Mouse (Mus musculus) layer of hippocampus, adult 9-11 months (tissue): ENCODE data around the gene Rbpms2.
"Not testable (repeated sequence)": the region's sequence is repeated elsewhere in the genome, so short reads cannot be mapped to it uniquely, and the experiment has no call there.

ENCODE experiments used
- DNase-seq: peaks from one replicate; pipeline ENCODE4 v3.0.0; 2022

The Rbpms2 gene

DNA sequence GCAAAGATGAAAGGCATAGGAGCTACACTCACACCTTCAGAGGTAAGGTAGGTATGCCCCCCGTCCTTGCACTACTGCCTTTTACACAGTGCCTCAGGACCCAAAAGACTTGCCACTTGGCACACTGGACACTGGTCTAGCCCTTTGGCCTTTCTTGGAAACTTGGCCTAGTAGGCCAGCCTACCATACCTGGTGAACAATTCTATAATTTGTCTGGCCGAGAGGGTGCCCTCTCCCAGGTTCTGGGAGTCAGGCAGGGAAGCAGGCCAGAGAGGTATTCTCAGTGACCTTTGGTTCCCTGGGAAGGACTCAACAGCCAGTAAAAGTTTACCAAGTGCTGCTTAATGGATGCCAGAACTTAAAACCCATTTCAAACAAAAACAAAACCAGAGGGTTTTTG, 7.8 kb upstream of the Rbpms2 start:
- DNase-seq = no peak

DNA sequence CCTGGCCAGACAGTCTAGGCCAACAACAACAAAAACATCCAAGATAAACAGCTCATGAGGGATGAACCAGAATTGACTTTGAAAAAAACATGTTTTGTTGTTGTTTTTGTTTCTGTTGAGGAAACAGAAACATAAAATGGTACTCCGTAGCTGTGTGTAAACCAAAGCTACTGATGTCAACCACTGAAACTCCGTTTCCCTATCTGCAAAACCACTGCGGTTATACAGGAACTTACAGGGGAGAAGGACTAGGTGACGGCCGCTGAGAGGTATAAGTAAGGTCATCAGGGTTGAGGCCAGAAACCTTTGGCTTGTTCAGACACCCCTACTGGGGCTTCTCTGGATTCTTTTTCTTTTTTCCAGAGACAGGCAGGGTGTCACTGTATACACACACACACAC, 6.6 kb upstream of the Rbpms2 start:
- DNase-seq = no peak

DNA sequence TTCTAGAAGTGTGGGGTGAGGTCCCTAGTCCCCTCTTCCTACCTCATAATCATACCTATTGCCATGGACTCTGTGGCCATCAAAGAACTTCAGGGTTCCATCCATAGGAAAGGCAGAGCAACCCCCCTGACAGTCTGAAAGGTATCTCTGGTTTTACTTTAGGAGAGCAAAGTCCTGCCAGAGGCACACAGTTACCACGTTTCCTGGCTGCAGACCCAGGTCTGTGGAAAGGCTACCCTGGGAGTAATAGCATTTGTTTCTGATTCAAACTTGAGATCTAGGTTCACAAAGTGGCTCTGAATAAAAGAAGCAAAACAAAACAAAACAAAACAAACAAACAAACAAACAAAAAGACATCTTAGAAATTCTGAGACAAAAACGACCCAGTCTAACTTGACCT, 5.2 kb upstream of the Rbpms2 start:
- no peak for DNase-seq

DNA sequence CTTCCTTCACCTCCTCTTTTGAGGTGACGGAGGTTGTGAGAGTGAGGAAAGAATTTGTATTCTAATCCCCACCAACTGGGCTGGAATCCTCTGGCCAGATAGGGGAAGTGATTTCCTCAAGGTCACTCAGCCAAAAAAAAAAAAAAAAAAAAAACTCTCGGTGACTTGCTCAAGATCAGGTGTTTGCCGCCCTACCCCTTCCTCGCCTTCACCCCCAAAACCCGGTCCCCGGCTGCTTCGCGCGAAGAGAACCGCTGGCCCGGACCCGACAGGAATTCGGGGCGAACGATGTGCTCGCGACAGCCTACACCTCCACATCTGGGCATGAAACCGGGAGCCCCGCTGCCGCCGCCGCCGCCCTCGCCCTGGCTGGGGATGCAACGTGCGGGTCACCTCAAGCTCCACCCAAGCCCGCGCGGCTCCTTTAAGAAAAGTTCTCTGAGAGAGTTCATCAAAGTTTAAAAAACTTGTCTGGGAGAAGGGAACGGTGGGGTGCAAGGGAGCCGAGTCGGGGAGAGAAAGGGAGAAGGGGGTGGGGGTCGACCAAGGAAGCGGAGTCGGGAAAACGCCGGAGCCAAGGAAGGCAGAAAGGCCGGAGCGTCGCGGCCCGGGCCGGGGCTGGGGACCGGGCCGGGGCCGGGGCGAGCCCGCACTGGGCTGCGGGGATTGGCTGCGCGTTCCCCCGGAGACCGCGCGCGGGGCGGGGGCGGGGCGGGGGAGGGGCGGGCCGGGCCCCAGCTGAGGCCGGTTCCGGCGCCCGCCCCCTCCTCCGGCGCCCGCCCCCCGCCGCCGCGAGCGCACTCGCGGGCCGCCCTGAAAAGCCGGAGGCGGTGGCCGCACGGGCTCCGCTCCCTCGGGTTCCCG, 551 bp downstream of the Rbpms2 start:
- no peak for DNase-seq

DNA sequence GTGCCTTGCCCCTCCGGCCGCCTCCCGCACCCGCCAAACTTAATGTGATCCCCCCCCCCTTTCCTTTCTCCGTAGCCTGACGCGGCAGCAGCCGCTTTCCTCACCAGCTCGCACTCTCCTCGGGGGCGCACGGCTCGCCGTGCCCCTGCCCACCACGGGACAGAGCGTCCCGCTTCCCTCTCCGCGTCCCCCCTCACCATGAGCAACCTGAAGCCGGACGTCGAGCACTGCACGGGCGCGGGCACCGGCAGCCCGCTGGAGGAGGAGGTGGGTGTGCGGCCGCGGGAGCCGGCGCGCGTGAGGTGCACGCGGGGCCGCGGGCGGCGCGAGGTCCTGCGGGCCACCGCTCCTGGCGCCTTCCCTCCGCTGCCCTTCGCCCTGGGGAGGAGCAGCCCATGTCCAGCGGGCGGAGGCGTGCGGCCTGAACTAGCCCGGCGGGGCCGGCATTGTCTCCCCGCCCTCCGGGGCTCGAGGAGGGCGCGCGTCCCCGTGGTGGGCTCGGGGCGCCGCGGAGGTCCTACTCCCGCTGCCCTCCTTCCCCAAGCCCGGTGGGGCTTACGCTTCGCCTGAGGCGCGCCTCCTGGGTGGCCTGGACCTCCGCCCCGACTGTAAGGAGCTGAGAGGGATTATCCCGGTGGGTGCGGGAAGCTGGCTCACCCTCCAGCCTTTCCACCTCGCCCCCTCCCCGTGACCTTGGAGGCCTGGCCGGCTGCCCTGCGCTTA, 1.3 kb downstream of the Rbpms2 start:
- no peak for DNase-seq

DNA sequence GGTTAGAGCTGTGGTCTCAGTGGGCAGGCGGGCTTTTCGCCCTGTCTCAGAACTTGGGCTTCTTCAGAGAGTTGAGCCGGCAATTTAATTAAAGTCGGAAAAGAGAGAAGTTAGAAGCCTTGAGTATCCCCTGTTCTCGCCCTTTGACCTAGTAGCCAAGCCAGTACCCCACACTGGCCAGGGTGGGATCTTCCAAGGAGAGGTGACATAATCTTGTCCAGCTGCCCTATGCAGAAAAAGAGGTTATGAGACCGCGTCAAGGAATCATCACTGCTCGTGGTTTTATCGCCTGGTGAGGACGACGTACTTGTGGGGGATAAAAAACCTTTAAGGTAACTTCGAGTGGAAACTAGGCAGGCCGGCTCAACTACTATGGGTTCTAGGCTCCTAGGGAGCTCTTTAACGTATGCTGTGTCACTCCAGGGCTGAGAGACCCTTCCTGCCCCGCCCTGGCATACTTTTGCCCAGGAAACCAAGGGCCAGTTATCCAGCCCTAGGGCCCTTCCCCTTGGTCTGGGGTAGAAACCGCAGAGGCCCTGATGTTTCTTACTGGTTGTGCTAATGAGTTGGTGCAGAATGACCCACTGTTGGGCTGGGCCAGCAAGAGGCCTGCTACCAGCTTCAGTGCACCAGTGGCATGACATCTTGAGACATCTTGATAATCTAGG, 2.0 kb downstream of the Rbpms2 start:
- no peak for DNase-seq

DNA sequence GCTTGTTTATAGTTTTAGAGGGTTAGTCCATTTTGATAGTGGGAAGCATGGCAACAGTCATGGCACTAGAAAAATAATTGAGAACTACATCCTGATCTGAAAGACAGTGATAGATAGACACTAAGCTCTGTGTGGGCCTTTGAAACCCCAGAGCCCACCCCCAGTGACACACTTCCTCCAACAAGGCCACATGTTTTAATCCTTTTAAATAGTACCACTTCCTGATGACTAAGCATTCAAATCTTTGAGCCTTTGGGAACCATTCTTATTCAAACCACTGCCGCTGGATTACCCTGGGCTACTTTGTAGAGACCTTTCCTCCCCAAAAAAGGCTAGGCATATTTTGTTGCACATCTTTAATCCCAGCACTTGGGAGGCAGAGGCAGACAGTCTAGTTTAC, 6.3 kb downstream of the Rbpms2 start:
- no peak for DNase-seq

DNA sequence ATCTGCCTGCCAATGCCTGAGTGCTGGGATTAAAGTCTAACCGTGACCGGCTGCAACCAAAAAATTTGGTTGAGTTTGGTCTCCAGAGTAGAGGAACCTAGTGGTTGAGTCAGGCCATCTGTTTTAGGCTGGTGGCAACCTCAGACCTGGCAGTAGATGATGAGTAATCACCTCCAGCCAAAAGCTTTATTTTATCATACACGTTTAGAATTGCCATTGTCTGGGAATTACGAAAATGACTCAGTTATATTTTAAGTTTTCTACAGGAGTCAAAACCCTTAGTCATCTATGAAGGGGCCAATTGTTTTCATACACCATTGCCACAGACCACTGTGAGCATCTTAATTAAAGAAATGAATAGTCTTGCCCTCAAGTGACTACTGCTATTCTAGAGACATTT, 7.5 kb downstream of the Rbpms2 start:
- DNase-seq = no peak

DNA sequence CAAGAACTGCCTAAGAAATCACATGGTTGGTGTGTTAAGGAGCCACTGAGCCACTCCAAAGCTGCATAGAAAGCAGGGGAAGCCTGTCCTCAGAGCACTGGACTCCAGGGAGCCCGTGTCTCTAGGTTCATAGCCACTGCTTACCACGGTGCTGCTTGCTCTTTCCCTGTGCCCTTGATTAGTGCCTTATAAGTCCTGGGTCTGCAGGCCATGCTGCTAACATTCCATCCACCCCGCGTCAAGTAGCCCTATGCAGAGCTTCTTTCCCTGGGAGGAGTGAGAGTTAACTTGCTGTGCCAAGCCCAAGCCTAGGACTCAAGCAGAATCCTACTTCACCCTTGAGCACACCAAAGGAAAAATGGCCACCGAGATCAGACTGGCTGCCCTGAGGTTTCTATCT, 9.6 kb downstream of the Rbpms2 start:
- no peak for DNase-seq

DNA sequence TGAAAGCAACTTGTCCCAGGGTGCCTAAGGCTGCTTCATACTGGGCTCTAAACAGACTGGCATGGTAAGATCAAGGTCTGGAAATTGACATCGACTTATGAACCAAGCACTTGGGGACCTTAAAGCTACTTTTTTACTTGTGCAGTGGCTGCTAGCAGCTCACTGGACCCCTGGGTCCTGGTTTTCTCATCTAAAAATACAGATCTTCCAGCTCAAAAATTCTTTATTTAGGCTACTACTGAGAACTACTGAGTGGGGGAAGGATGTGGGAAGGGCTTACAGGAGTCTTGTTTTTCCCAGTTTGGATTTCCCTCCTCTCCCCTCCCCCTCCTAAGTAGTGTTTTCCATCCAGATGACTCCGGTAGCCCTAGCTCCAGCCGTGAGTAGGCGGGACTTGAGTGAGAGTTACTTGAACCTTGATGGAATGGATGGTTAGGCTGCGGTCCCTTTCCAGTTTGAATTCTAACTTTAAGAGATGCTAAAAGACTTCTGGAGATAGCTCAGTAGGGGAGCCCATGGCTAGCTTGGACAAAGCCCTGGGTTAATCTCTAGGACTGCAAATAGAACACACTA, 11.5 kb downstream of the Rbpms2 start:
- no peak for DNase-seq

DNA sequence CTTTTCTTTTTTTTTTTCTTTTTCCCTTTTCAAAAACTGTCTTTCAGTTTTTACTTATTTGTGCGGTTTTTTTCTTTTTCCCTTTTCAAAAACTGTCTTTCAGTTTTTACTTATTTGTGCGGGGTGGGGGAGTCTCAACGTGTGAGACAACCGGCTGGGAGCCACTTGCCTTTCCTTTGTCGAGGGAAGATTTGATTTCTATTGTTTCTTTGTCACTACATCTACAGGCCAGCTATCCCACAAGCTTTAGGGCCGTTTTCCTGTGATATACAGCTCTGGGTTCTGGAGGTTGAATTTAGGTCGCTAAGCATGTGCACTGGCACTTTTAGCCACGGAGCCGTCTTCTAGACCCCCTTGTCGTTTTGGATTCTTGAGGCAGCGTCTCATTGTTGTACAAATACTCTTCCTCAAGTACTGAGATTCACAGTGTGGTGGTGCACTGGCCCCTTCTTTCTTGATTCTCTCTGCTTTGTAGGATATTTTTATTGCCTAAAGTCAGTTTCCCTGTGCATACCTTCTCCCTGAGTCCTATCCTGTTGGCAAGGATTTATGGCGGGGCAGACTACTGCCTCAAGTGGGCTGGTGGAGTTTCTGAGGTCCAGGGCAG, 12.1 kb downstream of the Rbpms2 start:
- DNase-seq = no peak

DNA sequence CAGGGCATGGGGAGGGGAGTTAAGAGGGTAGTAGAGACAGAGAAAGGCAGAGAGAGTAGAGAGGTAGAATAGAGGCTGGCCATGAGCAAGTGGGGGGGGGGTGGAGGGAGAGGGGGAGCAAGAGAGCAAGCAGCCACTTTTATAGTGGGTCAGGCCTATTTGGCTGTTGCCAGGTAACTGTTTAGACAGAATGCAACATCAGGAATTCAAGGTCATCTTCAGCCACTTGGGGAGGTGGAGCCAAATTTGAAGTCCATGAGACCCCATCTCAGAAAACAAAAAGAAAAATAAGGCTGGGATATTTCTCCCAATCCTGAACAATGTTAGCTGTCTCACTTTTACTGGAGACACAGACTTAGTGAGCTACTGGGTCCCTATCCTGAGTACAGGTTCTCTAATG, 13.1 kb downstream of the Rbpms2 start:
- DNase-seq = no peak

DNA sequence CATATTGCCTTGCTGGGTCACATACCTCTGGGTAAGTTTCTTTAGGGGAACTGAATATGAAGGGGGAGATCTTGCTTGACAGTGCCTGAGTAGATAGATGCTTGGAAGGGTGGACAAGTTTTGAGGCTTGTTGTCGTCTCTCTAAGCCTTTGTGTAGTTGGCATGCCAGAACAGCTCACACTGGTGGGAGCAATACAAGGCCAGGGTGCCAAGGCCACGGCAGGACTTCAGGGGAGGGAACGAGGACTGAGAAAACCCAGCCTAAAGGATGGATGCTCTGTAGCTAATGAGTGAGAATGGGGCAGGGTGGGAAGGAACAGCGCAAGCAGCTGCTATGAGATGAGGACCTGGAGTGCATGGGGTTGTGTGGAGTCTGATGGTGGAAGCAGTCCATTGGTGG, 15.5 kb downstream of the Rbpms2 start:
- DNase-seq = no peak

DNA sequence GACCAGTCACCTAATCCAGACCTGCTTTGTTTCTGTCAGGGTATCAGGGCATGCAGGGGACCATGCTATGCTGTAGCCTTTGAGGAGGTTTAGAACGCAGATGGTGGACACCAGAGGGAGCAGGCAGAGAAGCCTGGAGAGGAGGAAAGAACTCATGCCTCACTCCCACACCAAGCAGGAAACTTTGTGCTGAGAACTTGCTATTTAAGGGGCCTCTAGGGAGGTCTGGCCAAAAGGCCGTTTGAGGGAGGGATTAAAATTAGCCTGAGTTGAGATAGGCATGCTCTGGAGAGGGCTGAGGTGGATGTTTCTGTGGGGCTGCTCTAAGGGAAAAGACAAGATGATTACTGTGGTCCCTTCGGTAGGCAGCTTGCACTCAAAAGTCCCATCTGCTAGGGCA, 16.5 kb downstream of the Rbpms2 start:
- DNase-seq = no peak

DNA sequence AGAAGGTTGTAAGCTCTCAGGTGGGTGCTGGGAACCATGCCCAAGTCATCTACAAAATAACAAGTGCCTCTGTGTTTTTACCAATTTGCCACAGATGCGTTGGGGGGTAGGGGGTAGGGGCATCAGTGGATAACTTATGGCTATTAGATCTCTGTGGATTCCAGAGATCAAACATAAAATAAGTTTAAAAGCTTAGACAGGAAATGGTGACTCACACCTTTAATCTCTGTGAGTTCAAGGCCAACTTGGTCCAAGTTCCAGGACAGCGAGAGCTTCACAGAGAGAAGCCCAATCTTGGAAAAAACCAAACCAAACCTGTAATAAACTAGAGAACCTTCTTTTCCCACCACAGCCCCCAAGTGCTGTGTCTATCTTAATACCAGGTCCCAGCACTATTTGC, 17.3 kb downstream of the Rbpms2 start:
- no peak for DNase-seq

DNA sequence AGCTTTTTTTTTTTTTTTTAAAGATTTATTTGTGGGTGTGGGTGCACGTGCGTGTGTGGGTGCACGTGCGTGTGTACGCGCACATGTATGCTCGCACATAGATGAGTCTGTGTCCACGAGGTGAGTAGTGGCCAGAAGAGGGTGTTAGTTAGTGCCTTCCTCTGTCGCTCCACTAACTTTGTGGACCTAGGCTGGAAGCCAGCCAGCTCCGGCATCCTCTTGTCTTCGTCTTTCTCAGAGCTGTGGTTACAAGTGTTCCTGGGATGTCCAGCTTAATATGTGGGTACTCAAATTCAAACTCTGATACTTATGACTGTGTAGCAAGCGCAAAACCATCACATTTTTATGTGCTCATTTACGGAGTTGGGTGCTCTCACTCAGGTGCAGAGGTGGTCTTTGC, 19.3 kb downstream of the Rbpms2 start:
- DNase-seq = no peak

DNA sequence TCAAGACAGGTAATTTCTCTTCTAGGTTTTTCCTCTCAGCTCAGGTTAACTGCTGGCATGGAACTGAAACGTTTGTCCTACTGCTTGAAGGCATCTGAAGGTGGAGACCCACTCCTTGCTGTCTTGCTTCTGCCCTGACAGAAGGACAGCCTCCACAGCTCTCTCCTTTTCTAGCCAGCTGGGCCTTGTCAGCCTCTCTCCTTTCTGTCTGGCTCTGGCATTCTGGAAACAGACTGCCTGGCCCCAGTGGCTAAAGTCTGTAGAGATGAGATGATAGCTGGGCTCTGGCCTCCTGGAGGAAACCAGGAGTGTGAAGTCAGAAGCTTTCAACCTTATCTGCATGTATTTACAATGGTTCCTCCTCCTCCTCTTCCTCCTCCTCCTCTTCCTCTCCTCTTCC, 20.5 kb downstream of the Rbpms2 start:
- DNase-seq = no peak

DNA sequence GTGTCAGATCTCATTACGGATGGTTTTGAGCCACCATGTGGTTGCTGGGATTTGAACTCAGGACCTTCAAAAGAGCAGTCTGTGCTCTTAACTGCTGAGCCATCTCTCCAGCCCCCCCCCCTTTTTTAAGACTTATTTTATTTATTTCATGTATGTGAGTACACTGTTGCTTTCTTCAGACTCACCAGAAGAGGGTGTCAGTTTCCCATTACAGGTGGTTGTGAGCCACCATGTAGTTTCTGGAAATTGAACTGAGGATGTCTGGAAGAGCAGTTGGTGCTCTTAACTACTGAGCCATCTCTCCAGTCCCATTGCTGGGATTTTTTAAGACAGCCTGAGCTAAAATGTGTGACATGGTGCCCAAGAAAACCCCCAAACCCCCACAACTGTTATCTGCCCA, 22.5 kb downstream of the Rbpms2 start:
- not testable (repeated sequence) for DNase-seq

DNA sequence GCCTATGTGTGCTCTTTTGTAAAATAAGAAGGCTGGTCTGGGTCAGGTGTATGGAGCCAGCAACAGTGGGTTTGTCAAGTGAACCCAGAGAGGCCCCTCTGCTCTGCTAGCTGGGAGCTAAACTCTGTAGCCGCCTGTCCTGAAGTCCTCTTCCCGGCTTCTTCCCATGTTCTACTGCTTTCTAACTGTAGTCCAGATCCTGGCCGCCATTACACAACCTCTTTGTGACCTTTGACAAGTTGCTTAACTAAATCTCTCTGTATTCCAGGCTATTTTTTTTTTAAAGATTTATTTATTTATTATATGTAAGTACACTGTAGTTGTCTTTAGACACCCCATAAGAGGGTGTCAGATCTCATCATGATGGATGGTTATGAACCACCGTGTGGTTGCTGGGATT, 24.3 kb downstream of the Rbpms2 start:
- no peak for DNase-seq

DNA sequence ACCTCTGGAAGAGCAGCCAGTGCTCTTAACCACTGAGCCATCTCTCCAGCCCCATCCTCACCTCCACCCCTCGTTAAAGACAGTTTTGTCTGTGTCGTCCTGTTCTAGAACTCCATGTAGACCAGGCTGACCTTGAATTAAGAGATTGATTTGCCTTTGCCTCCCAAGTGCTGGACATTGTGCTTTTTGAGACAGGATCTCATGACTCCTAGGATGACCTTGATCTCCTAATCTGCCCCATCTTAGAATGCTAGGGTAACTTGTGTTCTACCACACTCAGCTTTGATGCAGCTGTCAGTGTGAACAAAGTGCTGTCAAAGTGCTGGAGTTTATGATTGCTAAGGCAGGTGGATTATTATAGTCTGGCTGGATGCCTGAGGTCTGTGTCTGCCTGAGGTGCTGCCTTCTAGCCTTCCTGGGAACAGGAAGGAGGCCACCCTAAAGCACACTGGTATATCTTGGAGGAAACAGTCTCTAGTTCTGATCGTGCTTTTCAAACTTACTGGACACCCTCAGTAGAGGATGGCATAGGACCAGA, 25.3 kb downstream of the Rbpms2 start:
- DNase-seq = no peak

DNA sequence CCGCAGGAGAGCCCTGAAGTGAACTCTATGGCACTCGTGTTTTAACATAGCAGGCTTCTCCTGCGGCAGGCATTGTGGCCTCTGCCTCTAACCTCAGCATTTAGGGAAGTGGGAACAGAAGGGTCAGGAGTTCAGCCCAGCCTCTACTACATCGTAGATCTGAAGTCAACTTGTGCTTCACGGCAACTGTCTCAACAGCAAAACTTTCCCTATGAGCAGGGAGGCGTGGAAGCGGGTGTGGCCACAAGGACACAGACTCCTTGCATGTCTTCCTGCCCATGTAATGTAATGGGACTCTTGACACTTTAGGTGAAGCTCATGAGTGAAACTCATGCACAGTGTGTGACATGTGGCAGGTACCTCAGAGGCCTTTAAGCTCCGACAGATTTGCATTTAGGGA, 26.1 kb downstream of the Rbpms2 start:
- DNase-seq = no peak

DNA sequence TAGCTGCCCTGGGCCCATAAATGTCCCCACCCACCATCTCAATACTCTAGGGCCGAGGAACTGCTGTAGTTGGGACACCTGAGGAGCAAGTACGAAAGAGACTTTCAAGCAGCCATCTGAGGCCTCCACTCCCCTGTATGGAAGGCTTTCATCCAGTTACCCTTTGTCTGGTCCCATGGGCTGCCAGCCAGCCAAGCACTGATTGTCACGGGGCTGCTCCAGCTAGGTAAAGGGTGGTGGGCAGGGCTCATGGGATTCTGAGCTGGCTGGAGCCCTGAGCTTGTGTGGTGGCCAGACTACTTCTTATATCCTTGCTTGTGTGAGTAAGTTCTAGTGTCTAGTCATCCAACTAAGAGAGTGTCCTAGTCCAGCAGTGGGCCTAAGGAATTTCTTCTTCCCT, 27.8 kb downstream of the Rbpms2 start:
- DNase-seq = no peak

DNA sequence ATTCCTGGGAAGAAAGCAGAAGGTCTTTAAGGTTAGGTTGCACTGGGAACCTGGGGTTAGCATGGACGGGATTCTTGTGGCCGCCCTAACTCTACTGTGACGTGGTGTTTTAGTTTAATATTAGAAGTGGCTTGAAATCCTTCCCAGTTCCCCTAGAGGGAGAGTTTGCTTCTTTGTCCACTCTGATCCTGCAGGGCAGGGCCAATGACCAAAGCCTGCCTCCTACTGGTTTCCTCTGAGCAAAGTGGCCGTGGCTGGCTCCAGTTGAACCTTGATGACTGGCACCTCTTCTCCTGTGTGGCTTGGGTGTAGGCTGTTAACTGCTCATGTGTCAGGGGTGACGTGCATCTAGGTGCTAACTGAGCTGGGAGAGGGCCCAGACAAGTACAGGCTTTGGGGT, 31.6 kb downstream of the Rbpms2 start:
- DNase-seq = no peak
